Mouse (Mus musculus) heart, postnatal 0 days (tissue): ENCODE results near the gene Chpf2.

ENCODE experiments used
- CTCF ChIP-seq: IDR thresholded peaks from 2 replicates; pipeline ENCODE4 v1.5.1; 2016; ENCODE audit warnings: antibody characterized with exemption, control low read depth, low read depth
- EP300 ChIP-seq: IDR thresholded peaks from 2 replicates; pipeline ENCODE4 v1.6.1; 2016; ENCODE audit warnings: antibody characterized with exemption, low read depth

- TF ChIP-seq CTCF = no peak
- no peak for TF ChIP-seq EP300
Observed at GRCm38 (mm10) chr5:24600236-24600635, 13.7 kb downstream of the Chpf2 start.
